ENCODE assay signal across 8 mouse cellular contexts in genomic region chr5:30950451-30950850, GRCm38 (mm10). TPM values are rescaled to one million over a fixed set of nuclear protein-coding genes. Genes with fewer than 3 reads are reported as not detected.
A peak's percentile ranks its signal among the peaks of the same experiment; 100 is the strongest.
DNase-seq lines count a peak whose midpoint lies in the region; ATAC-seq lines count a peak whose summit lies in the region.

No protein-coding gene starts in this region.

- peak overlapping the region; percentile 48 for H3K4me3 ChIP-seq in forebrain, embryonic 11.5 days (ENCODE audit: low read depth, low read length)
- peak overlapping the region; percentile 53 for H3K4me3 ChIP-seq in limb, embryonic 13.5 days

- WGBS in forebrain, embryonic 11.5 days = 72% methylated on average over 4 of the region's 4 CpGs
- 70% methylated on average over 4 of the region's 4 CpGs for WGBS in limb, embryonic 13.5 days

- intact Hi-C loops in gastrocnemius, postnatal 14 days (cut with DNase I; ENCODE audit: low total_unique reads) = no loop called here

- H3K4me1 ChIP-seq in forebrain, embryonic 11.5 days (replicated peaks; ENCODE audit: control insufficient read depth, insufficient read depth, low read length) = peaks cover 8% of the 10 kb centered on the region; the same call in 1 of the 2 replicates
- peaks cover 21% of the 10 kb centered on the region for H3K4me1 ChIP-seq in limb, embryonic 13.5 days

- H3K9me3 ChIP-seq in forebrain, embryonic 11.5 days (ENCODE audit: control insufficient read depth, low read length) = no peaks in the 10 kb centered on the region
- H3K9me3 ChIP-seq in limb, embryonic 13.5 days = no peaks in the 10 kb centered on the region

- H3K27me3 ChIP-seq in forebrain, embryonic 11.5 days (ENCODE audit: control insufficient read depth, insufficient read depth, low read length) = no peaks in the 10 kb centered on the region
- peaks cover 7% of the 10 kb centered on the region; the same call in 1 of the 2 replicates for H3K27me3 ChIP-seq in limb, embryonic 13.5 days

- DNase-seq in cerebellum, adult 11-12 months = peak; percentile 44
- DNase-seq in cerebellum, adult 8-10 months = no peak
- DNase-seq in 3T3-L1 (ENCODE audit: low read depth, low spot score) = peak; percentile 58
- DNase-seq in forebrain, embryonic 11.5 days (ENCODE audit: low spot score) = no peak
- DNase-seq in right cerebral cortex, adult 18-20 months = no peak
- no peak for DNase-seq in gastrocnemius, postnatal 14 days
- no peak for DNase-seq in frontal cortex, postnatal 25 days (ENCODE audit: low spot score in 2 of 2)

- ATAC-seq in forebrain, embryonic 11.5 days (replicated peaks; ENCODE audit: low FRiP score) = no peak
- ATAC-seq in limb, embryonic 13.5 days (ENCODE audit: low FRiP score, low read depth) = peak; percentile 2; the same call in 1 of the 2 replicates

- peak overlapping the region; percentile 64 for H3K9ac ChIP-seq in forebrain, embryonic 11.5 days (ENCODE audit: low read length)
- H3K9ac ChIP-seq in limb, embryonic 13.5 days = peak overlapping the region; percentile 72

- no peak overlapping the region for H3K27ac ChIP-seq in forebrain, embryonic 11.5 days (ENCODE audit: low read depth, low read length)
- peak overlapping the region; percentile 83 for H3K27ac ChIP-seq in limb, embryonic 13.5 days

- peak overlapping the region; percentile 90 for H3K4me2 ChIP-seq in forebrain, embryonic 11.5 days (ENCODE audit: low read depth, low read length, severe bottlenecking)
- peak overlapping the region; percentile 83 for H3K4me2 ChIP-seq in limb, embryonic 13.5 days (replicated peaks)

- H3K36me3 ChIP-seq in forebrain, embryonic 11.5 days (ENCODE audit: control insufficient read depth, insufficient read depth, low read length) = peaks cover 15% of the 10 kb centered on the region
- H3K36me3 ChIP-seq in limb, embryonic 13.5 days = peaks cover 40% of the 10 kb centered on the region

RNA-seq across cellular contexts. Expression of gene Cgref1, which starts 5.1 kb away (rescaled TPM):
- polyA plus RNA-seq in forebrain, embryonic 11.5 days (2014; fragmentation: Nextera tagmentation; extraction: Ambion mirVana) = 6.4 and 6.8 TPM in 2 replicates
- polyA plus RNA-seq in limb, embryonic 13.5 days (2015; fragmentation: Nextera tagmentation; extraction: Ambion mirVana) = 7.6 and 8.7 TPM in 2 replicates
- 1 to 10 TPM; 4.5 to 7.7 TPM for total RNA-seq in gastrocnemius, postnatal 14 days (2021)

RNA-seq across cellular contexts. Expression of gene Preb, which starts 9.7 kb away (rescaled TPM):
- 106 and 114 TPM in 2 replicates for polyA plus RNA-seq in forebrain, embryonic 11.5 days (2014; fragmentation: Nextera tagmentation; extraction: Ambion mirVana)
- polyA plus RNA-seq in limb, embryonic 13.5 days (2015; fragmentation: Nextera tagmentation; extraction: Ambion mirVana) = 136 and 142 TPM in 2 replicates
- 10 to 100 TPM; 77.5 to 90.5 TPM for total RNA-seq in gastrocnemius, postnatal 14 days (2021)

RNA-seq across cellular contexts. Expression of gene Tcf23, which starts 18.0 kb away (rescaled TPM):
- polyA plus RNA-seq in forebrain, embryonic 11.5 days (2014; fragmentation: Nextera tagmentation; extraction: Ambion mirVana) = not detected in 2 replicates
- polyA plus RNA-seq in limb, embryonic 13.5 days (2015; fragmentation: Nextera tagmentation; extraction: Ambion mirVana) = not detected in 2 replicates
- total RNA-seq in gastrocnemius, postnatal 14 days (2021) = under 1 TPM; 0.35 to 0.66 TPM

RNA-seq across cellular contexts. Expression of gene Khk, which starts 29.2 kb away (rescaled TPM):
- polyA plus RNA-seq in forebrain, embryonic 11.5 days (2014; fragmentation: Nextera tagmentation; extraction: Ambion mirVana) = 6.9 and 7.1 TPM in 2 replicates
- 20.0 and 22.6 TPM in 2 replicates for polyA plus RNA-seq in limb, embryonic 13.5 days (2015; fragmentation: Nextera tagmentation; extraction: Ambion mirVana)
- total RNA-seq in gastrocnemius, postnatal 14 days (2021) = 10 to 100 TPM; 31.4 to 32.7 TPM

RNA-seq across cellular contexts. Expression of gene Emilin1, which starts 37.2 kb away (rescaled TPM):
- 44.6 and 44.7 TPM in 2 replicates for polyA plus RNA-seq in forebrain, embryonic 11.5 days (2014; fragmentation: Nextera tagmentation; extraction: Ambion mirVana)
- 279 and 281 TPM in 2 replicates for polyA plus RNA-seq in limb, embryonic 13.5 days (2015; fragmentation: Nextera tagmentation; extraction: Ambion mirVana)
- 10 to 100 TPM; 25.7 to 31.3 TPM for total RNA-seq in gastrocnemius, postnatal 14 days (2021)

Comparison
In these comparisons a context has a peak if more than half of its experiments do, and no peak if none do; other contexts are left out.
1. DNase-seq: peak in cerebellum, adult 11-12 months (single experiment) and 3T3-L1 (single experiment); none in cerebellum, adult 8-10 months (single experiment), forebrain, embryonic 11.5 days (single experiment), right cerebral cortex, adult 18-20 months (single experiment), gastrocnemius, postnatal 14 days (single experiment) and frontal cortex, postnatal 25 days (0 of 2).